In the genomic region with DNA sequence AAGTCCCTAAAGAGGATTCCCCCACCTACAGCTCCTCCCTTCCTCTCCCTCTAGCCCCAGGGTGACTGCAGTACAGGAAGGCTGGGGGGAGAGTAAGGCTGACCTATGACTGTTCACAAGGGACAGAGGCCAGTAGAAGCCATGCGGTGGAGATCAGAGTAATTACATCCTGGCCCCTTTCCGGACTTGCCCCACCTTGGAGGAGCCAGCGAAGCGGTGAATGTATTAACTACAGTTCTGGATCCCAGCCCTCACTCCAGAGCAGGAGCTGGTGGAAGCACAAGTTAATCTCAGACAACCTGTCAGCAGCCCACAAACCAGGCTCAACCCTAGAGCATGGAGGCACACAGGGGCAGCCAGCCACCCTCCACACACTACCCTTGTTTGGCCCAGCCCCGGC, we compare ENCODE assay signal across 18 mouse cellular contexts. TPM values are rescaled to one million over a fixed set of nuclear protein-coding genes. Genes with fewer than 3 reads are reported as not detected.
DNase-seq lines count a peak whose midpoint lies in the region; ATAC-seq lines count a peak whose summit lies in the region.
"Had no signal": no experiment of that assay in that cellular context is flagged by ENCODE, and none has a peak within 500 bp of the region (broad histone marks: within the 10 kb centered on the region; RNA-seq: fewer than 3 reads in every experiment).

No protein-coding gene starts in this region.

- peak overlapping the region; percentile 17; the same call in 1 of the 2 replicates for H3K27ac ChIP-seq in hindbrain, embryonic 10.5 days
- H3K27ac ChIP-seq in hindbrain, embryonic 16.5 days (ENCODE audit: low read depth, low read length), result no peak overlapping the region; the same call in 1 of the 2 replicates
- H3K27ac ChIP-seq in embryonic facial prominence, embryonic 10.5 days (replicated peaks), result peak overlapping the region; percentile 54; the same call in 1 of the 2 replicates
- H3K27ac ChIP-seq: forebrain, embryonic 13.5 days; heart, embryonic 15.5 days; macrophage; neural tube, embryonic 12.5 days had no signal

- H3K4me1 ChIP-seq in hindbrain, embryonic 10.5 days (replicated peaks), result peaks cover 37% of the 10 kb centered on the region
- no peaks in the 10 kb centered on the region; the same call in 1 of the 2 replicates for H3K4me1 ChIP-seq in hindbrain, embryonic 16.5 days (ENCODE audit: control insufficient read depth, insufficient read depth, low read depth, low read length)
- H3K4me1 ChIP-seq in embryonic facial prominence, embryonic 10.5 days, result peaks cover 33% of the 10 kb centered on the region
- H3K4me1 ChIP-seq: forebrain, embryonic 13.5 days; neural tube, embryonic 12.5 days had no signal

- H3K4me2 ChIP-seq in hindbrain, embryonic 16.5 days (ENCODE audit: low read length), result no peak overlapping the region
- H3K4me2 ChIP-seq: forebrain, embryonic 13.5 days; heart, embryonic 15.5 days; neural tube, embryonic 12.5 days had no signal

- ATAC-seq in hindbrain, embryonic 16.5 days, result no peak
- ATAC-seq: CD4-positive, CD25-positive, alpha-beta regulatory T cell, adult 4 months; forebrain, embryonic 13.5 days; liver, postnatal 0 days; midbrain, embryonic 16.5 days had no signal

- no peak overlapping the region for H3K4me3 ChIP-seq in hindbrain, embryonic 10.5 days
- H3K4me3 ChIP-seq in hindbrain, embryonic 16.5 days (ENCODE audit: low read length), result no peak overlapping the region
- H3K4me3 ChIP-seq in embryonic facial prominence, embryonic 10.5 days, result no peak overlapping the region
- H3K4me3 ChIP-seq: forebrain, embryonic 13.5 days; heart, embryonic 15.5 days; neural tube, embryonic 12.5 days had no signal

- DNase-seq in hindbrain, embryonic 10.5 days (ENCODE audit: low spot score), result no peak
- DNase-seq in embryonic facial prominence, embryonic 10.5 days (ENCODE audit: low spot score), result peak; percentile 23
- peak; percentile 43 to 57 for DNase-seq in kidney, adult 8-10 months
- DNase-seq in kidney, postnatal 4 days, result peak; percentile 51 to 68
- no peak for DNase-seq in gastrocnemius, postnatal 10 days
- DNase-seq in thymus, postnatal 36 days, result no peak
- no peak for DNase-seq in urinary bladder, postnatal 10 days (ENCODE audit: low spot score)
- DNase-seq: cerebellum, adult 11-12 months; layer of hippocampus, postnatal 36 days; left cerebral cortex, postnatal 4 days; liver, postnatal 0 days had no signal

- H3K9ac ChIP-seq in hindbrain, embryonic 16.5 days (ENCODE audit: low read depth, low read length), result no peak overlapping the region
- H3K9ac ChIP-seq: forebrain, embryonic 13.5 days; heart, embryonic 15.5 days; liver, postnatal 0 days; neural tube, embryonic 12.5 days had no signal

- H3K36me3 ChIP-seq in hindbrain, embryonic 10.5 days, result no peaks in the 10 kb centered on the region
- no peaks in the 10 kb centered on the region for H3K36me3 ChIP-seq in hindbrain, embryonic 16.5 days (ENCODE audit: control insufficient read depth, insufficient read depth, low read length)
- H3K36me3 ChIP-seq in embryonic facial prominence, embryonic 10.5 days (replicated peaks), result no peaks in the 10 kb centered on the region
- H3K36me3 ChIP-seq: heart, embryonic 15.5 days; neural tube, embryonic 12.5 days had no signal

- no peaks in the 10 kb centered on the region for H3K27me3 ChIP-seq in hindbrain, embryonic 10.5 days (ENCODE audit: insufficient read depth, poor library complexity, severe bottlenecking)
- no peaks in the 10 kb centered on the region for H3K27me3 ChIP-seq in hindbrain, embryonic 16.5 days (replicated peaks; ENCODE audit: control insufficient read depth, insufficient read depth, low read length)
- no peaks in the 10 kb centered on the region for H3K27me3 ChIP-seq in embryonic facial prominence, embryonic 10.5 days (replicated peaks; ENCODE audit: low read depth, poor library complexity, severe bottlenecking)
- H3K27me3 ChIP-seq: forebrain, embryonic 13.5 days; neural tube, embryonic 12.5 days had no signal

- WGBS in hindbrain, embryonic 10.5 days, result 69% methylated on average over 5 of the region's 5 CpGs
- WGBS in hindbrain, embryonic 16.5 days, result 63% methylated on average over 5 of the region's 5 CpGs
- 49% methylated on average over 5 of the region's 5 CpGs for WGBS in embryonic facial prominence, embryonic 10.5 days

- H3K9me3 ChIP-seq in hindbrain, embryonic 10.5 days, result no peaks in the 10 kb centered on the region
- H3K9me3 ChIP-seq in hindbrain, embryonic 16.5 days (ENCODE audit: control insufficient read depth, low read length), result no peaks in the 10 kb centered on the region
- H3K9me3 ChIP-seq in embryonic facial prominence, embryonic 10.5 days, result no peaks in the 10 kb centered on the region
- H3K9me3 ChIP-seq: forebrain, embryonic 13.5 days; heart, embryonic 15.5 days; neural tube, embryonic 12.5 days had no signal

RNA-seq across cellular contexts. Expression of gene D430019H16Rik, which starts 47.3 kb away (rescaled TPM):
- polyA plus RNA-seq in hindbrain, embryonic 10.5 days (2016; fragmentation: Nextera tagmentation; extraction: Ambion mirVana), result 2.6 and 3.8 TPM in 2 replicates
- 10.8 and 12.3 TPM in 2 replicates for polyA plus RNA-seq in hindbrain, embryonic 16.5 days (2015; fragmentation: Nextera tagmentation; extraction: Ambion mirVana)
- 2.3 and 2.7 TPM in 2 replicates for polyA plus RNA-seq in embryonic facial prominence, embryonic 10.5 days (2016; fragmentation: Nextera tagmentation; extraction: Ambion mirVana)
- 1 to 10 TPM; 2.3 to 2.9 TPM for total RNA-seq in gastrocnemius, postnatal 10 days (2021)
- polyA plus RNA-seq: macrophage had no signal

Comparison
In these comparisons a context has a peak if more than half of its experiments do, and no peak if none do; other contexts are left out.
1. DNase-seq: peak in embryonic facial prominence, embryonic 10.5 days (single experiment), kidney, adult 8-10 months (2 of 2) and kidney, postnatal 4 days (2 of 2); none in hindbrain, embryonic 10.5 days (single experiment), gastrocnemius, postnatal 10 days (single experiment), thymus, postnatal 36 days (0 of 2) and urinary bladder, postnatal 10 days (single experiment).